Mouse (Mus musculus): ENCODE measurements around the gene Mpped2. TPM values are rescaled to one million over a fixed set of nuclear protein-coding genes. Genes with fewer than 3 reads are reported as not detected.

The Mpped2 gene
- polyA plus RNA-seq, 1 experiment from 2014 or later = 23.1 TPM

DNA sequence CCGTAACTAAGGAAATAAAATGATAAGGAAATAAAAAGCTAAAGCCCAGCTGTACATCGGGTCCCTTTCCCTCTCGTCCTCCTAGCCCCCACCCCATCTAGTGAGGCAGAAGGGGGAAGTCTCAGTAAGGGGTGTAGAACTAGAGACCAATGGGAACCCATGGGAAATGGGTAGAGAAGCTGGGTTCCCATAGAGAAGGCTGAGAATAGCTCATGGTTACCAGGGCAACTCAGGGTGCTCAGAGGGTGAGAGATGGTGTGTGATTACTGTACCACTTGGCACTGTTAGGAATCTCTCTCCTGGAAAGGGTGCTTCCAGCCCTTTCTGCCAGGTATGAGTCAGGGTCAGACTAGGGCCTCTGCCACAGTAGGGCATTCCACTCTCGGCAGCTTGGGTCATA is 54.3 kb downstream of the Mpped2 start:
- Histone ChIP-seq H3K9ac (ENCODE audit: low read length) (no peak overlapping the region), H3K4me1 (replicated peaks; ENCODE audit: control insufficient read depth, insufficient read depth, low read length) (no peaks in the 10 kb centered on the region), H3K4me2 (ENCODE audit: low read depth, low read length) (no peak overlapping the region), H3K27ac (ENCODE audit: low read length) (no peak overlapping the region), H3K9me3 (ENCODE audit: control insufficient read depth, low read length) (no peaks in the 10 kb centered on the region), H3K27me3 (ENCODE audit: control insufficient read depth, insufficient read depth, low read depth, low read length) (no peaks in the 10 kb centered on the region), H3K4me3 (ENCODE audit: low read length) (no peak overlapping the region), H3K36me3 (ENCODE audit: control insufficient read depth, insufficient read depth, low read length) (no peaks in the 10 kb centered on the region)
- 72% methylated on average over 4 of the region's 4 CpGs for WGBS
- no peak for ATAC-seq (ENCODE audit: low read depth)

DNA sequence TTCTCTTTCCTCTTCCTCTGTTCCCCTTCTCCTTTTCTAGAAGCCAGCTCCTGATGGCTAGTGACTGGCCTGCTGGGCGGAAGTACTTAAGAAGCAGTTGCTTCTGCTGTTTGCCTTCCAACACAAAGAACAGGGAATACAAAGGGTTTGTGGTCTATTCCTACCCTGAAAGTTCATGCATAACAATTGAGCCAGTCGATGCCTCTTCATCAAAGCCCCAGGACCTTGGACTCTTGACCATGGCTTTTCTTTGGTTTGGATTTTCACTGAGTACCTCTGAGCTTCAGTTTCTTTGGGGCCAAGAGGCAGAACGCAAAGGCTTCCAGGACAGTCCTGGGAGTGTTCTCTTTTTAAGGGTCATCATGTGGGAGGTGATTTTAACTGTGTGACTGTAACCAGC is 57.8 kb downstream of the Mpped2 start:
- Histone ChIP-seq H3K4me2 (ENCODE audit: low read depth, low read length) (no peak overlapping the region), H3K27ac (ENCODE audit: low read length) (no peak overlapping the region), H3K9ac (ENCODE audit: low read length) (no peak overlapping the region), H3K9me3 (ENCODE audit: control insufficient read depth, low read length) (no peaks in the 10 kb centered on the region), H3K27me3 (ENCODE audit: control insufficient read depth, insufficient read depth, low read depth, low read length) (no peaks in the 10 kb centered on the region), H3K4me1 (replicated peaks; ENCODE audit: control insufficient read depth, insufficient read depth, low read length) (no peaks in the 10 kb centered on the region), H3K4me3 (ENCODE audit: low read length) (no peak overlapping the region), H3K36me3 (ENCODE audit: control insufficient read depth, insufficient read depth, low read length) (no peaks in the 10 kb centered on the region)
- 79% methylated on average over 3 of the region's 3 CpGs for WGBS
- ATAC-seq (ENCODE audit: low read depth) = no peak

DNA sequence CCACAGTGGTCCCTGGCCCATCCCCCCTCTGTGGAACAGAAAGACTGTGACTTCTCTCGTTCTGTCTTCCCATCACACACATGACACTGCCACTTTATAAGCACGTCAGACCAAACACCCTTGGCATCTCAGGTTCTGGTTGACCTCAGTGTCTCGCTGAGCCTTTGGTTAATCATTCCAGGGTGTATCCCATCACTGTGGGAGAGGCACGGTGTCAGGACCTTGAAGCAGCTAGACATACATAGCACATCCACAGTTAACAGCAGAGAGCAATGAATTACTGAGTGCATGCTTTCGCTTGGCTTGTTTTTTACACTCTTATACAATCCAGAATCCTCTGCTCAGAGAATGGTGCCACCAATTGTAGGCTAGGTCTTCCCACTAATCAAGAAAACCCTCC is 60.6 kb downstream of the Mpped2 start:
- Histone ChIP-seq H3K4me2 (ENCODE audit: low read depth, low read length) (no peak overlapping the region), H3K4me3 (ENCODE audit: low read length) (no peak overlapping the region), H3K36me3 (ENCODE audit: control insufficient read depth, insufficient read depth, low read length) (no peaks in the 10 kb centered on the region), H3K9ac (ENCODE audit: low read length) (no peak overlapping the region), H3K27me3 (ENCODE audit: control insufficient read depth, insufficient read depth, low read depth, low read length) (no peaks in the 10 kb centered on the region), H3K27ac (ENCODE audit: low read length) (no peak overlapping the region), H3K4me1 (replicated peaks; ENCODE audit: control insufficient read depth, insufficient read depth, low read length) (no peaks in the 10 kb centered on the region), H3K9me3 (ENCODE audit: control insufficient read depth, low read length) (no peaks in the 10 kb centered on the region)
- WGBS = 60% methylated on average over 5 of the region's 5 CpGs
- ATAC-seq (ENCODE audit: low read depth) = no peak

DNA sequence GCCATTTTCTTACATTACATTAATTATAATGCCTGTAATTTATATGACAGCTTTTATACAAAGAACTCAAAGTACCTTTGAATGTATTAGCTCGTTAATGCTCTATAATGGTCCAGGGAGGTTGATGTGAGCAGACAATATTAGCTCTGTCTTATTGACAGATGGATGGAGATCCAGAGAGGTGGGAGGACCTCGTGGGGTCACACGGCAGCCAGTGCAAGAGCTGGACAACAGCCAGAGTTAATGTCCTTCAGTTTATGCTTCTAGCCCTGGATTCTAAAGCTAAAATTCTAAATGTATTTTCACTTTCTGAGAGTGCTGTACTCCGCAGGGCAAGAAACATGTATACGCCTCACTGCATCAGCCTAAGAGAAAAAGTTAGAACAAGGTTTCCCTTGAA is 61.6 kb downstream of the Mpped2 start:
- Histone ChIP-seq H3K4me3 (ENCODE audit: low read length) (no peak overlapping the region), H3K9ac (ENCODE audit: low read length) (no peak overlapping the region), H3K36me3 (ENCODE audit: control insufficient read depth, insufficient read depth, low read length) (no peaks in the 10 kb centered on the region), H3K4me1 (replicated peaks; ENCODE audit: control insufficient read depth, insufficient read depth, low read length) (no peaks in the 10 kb centered on the region), H3K9me3 (ENCODE audit: control insufficient read depth, low read length) (no peaks in the 10 kb centered on the region), H3K27ac (ENCODE audit: low read length) (no peak overlapping the region), H3K27me3 (ENCODE audit: control insufficient read depth, insufficient read depth, low read depth, low read length) (no peaks in the 10 kb centered on the region), H3K4me2 (ENCODE audit: low read depth, low read length) (no peak overlapping the region)
- no peak for ATAC-seq (ENCODE audit: low read depth)
- WGBS = 55% methylated on average over 5 of the region's 5 CpGs

DNA sequence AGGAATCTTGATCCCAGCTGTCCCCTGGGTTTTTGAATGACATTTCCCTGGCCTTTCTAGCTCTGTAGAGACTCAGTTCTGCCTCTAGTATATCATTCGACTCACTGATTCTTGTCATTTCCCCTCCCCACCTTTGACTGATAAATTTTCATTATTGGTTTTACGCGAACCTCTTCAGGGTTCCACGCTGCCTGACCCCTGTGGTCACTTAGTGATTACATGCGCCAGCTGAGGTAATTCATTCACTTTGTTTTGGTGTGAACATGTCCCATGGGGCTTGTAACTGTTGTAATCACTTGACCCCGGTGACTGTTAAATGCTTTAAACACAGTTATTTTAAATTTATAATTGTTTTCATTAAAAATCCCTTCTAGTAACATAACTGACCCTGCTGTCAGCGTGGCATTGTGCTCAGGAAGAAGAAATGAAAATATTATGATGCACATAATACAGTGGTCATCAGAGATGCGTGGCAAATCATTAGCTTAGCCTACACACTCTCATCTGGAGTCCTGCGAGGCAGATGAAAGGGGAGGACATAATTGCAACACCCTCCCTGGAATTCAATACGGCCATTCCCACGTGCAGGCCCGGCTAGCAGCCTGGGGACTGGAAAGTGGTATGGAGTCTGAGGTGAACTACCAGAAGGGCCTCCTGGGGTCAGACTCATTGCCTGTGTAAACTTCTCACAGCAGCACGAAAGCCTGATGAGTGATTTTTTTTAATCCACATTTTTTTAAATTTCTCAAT is 63.5 kb downstream of the Mpped2 start:
- no peak overlapping the region for H3K4me3 ChIP-seq (ENCODE audit: low read length)
- no peak for ATAC-seq (ENCODE audit: low read depth)
- no peaks in the 10 kb centered on the region for H3K4me1 ChIP-seq (replicated peaks; ENCODE audit: control insufficient read depth, insufficient read depth, low read length)
- no peak overlapping the region for H3K27ac ChIP-seq (ENCODE audit: low read length)
- H3K36me3 ChIP-seq (ENCODE audit: control insufficient read depth, insufficient read depth, low read length) = no peaks in the 10 kb centered on the region
- H3K4me2 ChIP-seq (ENCODE audit: low read depth, low read length) = no peak overlapping the region
- no peaks in the 10 kb centered on the region for H3K27me3 ChIP-seq (ENCODE audit: control insufficient read depth, insufficient read depth, low read depth, low read length)
- 54% methylated on average over 13 of the region's 13 CpGs for WGBS
- no peak overlapping the region for H3K9ac ChIP-seq (ENCODE audit: low read length)
- no peaks in the 10 kb centered on the region for H3K9me3 ChIP-seq (ENCODE audit: control insufficient read depth, low read length)

DNA sequence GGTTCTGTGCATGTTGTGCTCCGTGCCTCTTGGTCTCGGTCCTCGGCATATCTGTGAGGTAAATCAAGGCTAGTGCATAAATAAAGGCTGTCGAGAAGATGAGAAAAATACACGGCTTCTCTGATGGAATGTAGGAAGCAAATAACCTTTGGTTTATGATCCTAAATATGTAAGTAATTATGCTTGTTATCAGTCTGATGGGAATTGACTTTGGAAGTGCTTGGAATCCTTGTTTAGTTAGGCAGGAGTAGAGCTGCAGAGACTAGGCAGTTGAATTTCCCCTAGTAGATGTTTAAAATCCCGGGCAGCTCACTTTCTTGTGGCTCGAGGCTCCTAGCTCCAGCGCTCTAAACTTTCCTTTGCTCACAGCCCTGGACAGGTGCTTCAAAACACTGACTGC is 69.9 kb downstream of the Mpped2 start:
- no peak for ATAC-seq (ENCODE audit: low read depth)
- 66% methylated on average over 8 of the region's 8 CpGs for WGBS

DNA sequence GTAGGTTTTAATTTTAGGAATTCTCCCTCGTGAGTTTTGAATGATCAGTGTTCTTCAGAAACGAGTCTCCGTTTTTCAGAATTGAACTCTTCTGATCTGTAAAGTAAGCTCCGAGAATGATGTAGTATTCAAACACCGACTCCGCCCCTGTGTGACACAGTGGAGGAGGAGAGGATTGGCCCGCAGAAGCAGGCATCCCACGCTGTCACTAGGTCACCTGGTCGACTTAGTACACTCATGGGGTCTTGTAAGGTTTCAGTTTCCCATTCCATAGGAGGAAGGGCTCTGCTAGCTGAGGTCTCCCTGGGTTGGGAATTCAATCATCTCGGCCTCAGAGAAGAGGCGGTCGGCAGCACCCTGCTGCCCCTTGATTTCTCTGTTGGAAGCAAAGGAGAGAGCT is 76.2 kb downstream of the Mpped2 start:
- no peak for ATAC-seq (ENCODE audit: low read depth)
- 83% methylated on average over 12 of the region's 12 CpGs for WGBS

More for the DNA sequence above, 69.9 kb downstream of the Mpped2 start:
- Histone ChIP-seq H3K27ac (ENCODE audit: low read length) (no peak overlapping the region), H3K4me1 (replicated peaks; ENCODE audit: control insufficient read depth, insufficient read depth, low read length) (0 out of 2 replicates have a peak, but pooled peaks cover 2% of the 10 kb centered on the region), H3K36me3 (ENCODE audit: control insufficient read depth, insufficient read depth, low read length) (no peaks in the 10 kb centered on the region), H3K9ac (ENCODE audit: low read length) (no peak overlapping the region), H3K4me3 (ENCODE audit: low read length) (no peak overlapping the region), H3K9me3 (ENCODE audit: control insufficient read depth, low read length) (no peaks in the 10 kb centered on the region), H3K4me2 (ENCODE audit: low read depth, low read length) (no peak overlapping the region), H3K27me3 (ENCODE audit: control insufficient read depth, insufficient read depth, low read depth, low read length) (no peaks in the 10 kb centered on the region)

DNA sequence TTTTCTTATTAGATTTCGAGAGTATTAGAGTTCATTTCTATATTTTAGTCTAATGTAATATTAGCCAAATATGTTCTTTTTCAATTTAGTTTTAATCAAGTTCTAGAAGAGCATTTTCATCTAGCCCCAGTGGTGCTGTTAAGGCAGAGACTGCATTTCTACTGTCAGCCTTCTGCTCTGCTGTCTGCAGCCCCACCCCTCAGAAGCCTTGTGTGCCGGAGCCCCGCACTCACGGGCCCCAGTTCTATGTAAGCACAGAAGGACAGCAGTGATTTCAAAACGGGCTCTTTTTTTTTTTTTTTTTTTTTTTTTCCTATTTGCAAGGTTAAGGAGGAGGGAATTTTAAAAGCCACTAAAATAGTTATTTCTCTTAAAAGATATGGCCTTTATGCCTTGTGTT is 79.6 kb downstream of the Mpped2 start:
- H3K4me1 ChIP-seq (replicated peaks; ENCODE audit: control insufficient read depth, insufficient read depth, low read length) = no peaks in the 10 kb centered on the region
- H3K27ac ChIP-seq (ENCODE audit: low read length) = no peak overlapping the region
- H3K4me3 ChIP-seq (ENCODE audit: low read length) = no peak overlapping the region
- H3K36me3 ChIP-seq (ENCODE audit: control insufficient read depth, insufficient read depth, low read length) = no peaks in the 10 kb centered on the region
- no peak for ATAC-seq (ENCODE audit: low read depth)
- H3K4me2 ChIP-seq (ENCODE audit: low read depth, low read length) = no peak overlapping the region
- H3K27me3 ChIP-seq (ENCODE audit: control insufficient read depth, insufficient read depth, low read depth, low read length) = no peaks in the 10 kb centered on the region
- 54% methylated on average over 5 of the region's 5 CpGs for WGBS
- no peaks in the 10 kb centered on the region for H3K9me3 ChIP-seq (ENCODE audit: control insufficient read depth, low read length)
- H3K9ac ChIP-seq (ENCODE audit: low read length) = no peak overlapping the region

More for the DNA sequence above, 76.2 kb downstream of the Mpped2 start:
- Histone ChIP-seq H3K9ac (ENCODE audit: low read length) (no peak overlapping the region), H3K9me3 (ENCODE audit: control insufficient read depth, low read length) (no peaks in the 10 kb centered on the region), H3K4me2 (ENCODE audit: low read depth, low read length) (no peak overlapping the region), H3K4me3 (ENCODE audit: low read length) (no peak overlapping the region), H3K4me1 (replicated peaks; ENCODE audit: control insufficient read depth, insufficient read depth, low read length) (no peaks in the 10 kb centered on the region), H3K27me3 (ENCODE audit: control insufficient read depth, insufficient read depth, low read depth, low read length) (no peaks in the 10 kb centered on the region), H3K36me3 (ENCODE audit: control insufficient read depth, insufficient read depth, low read length) (no peaks in the 10 kb centered on the region), H3K27ac (ENCODE audit: low read length) (no peak overlapping the region)

DNA sequence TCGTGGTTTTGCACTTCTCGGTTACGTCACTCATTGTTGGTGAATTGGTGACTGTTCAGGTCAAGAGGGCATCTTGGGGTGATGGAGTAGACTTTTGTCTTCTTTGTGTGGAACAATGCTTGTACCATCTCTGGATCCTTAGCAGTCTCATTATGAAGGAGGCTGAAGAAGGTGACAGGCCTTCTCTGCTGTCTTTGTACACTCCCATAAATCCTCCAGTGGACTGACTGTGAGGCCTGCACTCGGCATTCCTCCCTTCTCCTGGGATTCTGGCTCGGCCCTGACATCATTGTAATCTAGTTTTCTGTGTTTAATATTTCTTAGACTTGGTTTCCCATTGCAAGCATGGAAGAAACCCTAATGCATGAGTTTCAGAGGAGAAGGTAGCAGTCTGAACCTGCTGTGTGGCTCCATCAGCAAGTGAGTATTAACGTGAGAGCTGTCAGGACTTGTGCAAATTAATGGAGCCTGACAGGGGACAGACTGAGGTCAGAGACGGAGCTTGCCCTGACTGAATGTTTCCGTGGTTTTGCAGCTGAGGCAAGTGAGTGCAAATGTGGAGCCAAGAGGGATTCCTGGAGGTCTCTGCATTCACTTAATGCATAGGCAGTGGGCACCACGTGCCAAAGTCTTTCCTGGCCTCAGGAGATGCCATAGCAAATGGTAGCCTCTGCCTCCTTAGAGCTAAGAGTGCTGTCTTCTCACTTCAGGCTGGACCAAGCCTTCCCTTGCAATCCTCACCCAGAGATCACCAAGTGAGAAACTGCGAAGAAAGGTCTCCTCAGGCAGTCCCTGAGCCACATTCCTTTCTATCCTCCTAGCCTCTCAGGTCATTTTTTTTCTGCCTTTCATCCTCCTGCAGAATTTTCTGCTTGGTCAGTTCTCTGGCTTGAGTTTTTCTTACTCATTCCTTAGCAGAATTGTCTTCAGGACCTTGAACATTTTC is 81.5 kb downstream of the Mpped2 start:
- H3K4me2 ChIP-seq (ENCODE audit: low read depth, low read length) = no peak overlapping the region
- no peaks in the 10 kb centered on the region for H3K4me1 ChIP-seq (replicated peaks; ENCODE audit: control insufficient read depth, insufficient read depth, low read length)
- no peaks in the 10 kb centered on the region for H3K36me3 ChIP-seq (ENCODE audit: control insufficient read depth, insufficient read depth, low read length)
- H3K9me3 ChIP-seq (ENCODE audit: control insufficient read depth, low read length) = no peaks in the 10 kb centered on the region
- no peak for ATAC-seq (ENCODE audit: low read depth)
- no peak overlapping the region for H3K27ac ChIP-seq (ENCODE audit: low read length)
- 52% methylated on average over 10 of the region's 10 CpGs for WGBS
- H3K27me3 ChIP-seq (ENCODE audit: control insufficient read depth, insufficient read depth, low read depth, low read length) = no peaks in the 10 kb centered on the region
- no peak overlapping the region for H3K9ac ChIP-seq (ENCODE audit: low read length)
- no peak overlapping the region for H3K4me3 ChIP-seq (ENCODE audit: low read length)
